Mouse (Mus musculus) mouse embryonic stem cell (cell line): ENCODE measurements around the gene Slco4a1.

Experiments
- in situ Hi-C, 2 experiments: fragments of 300-500 bp; cut with MboI; formaldehyde crosslinking; loops; 1 replicate in 1 of 2; 3 replicates in 1 of 2; pipeline ENCODE4 v1.14.3; 2019 to 2020; ENCODE audit warnings: low sequenced_read_pairs in 2 of 2, low pct_unique_long_range_greater_than_20kb in 1 of 2, mixed read lengths in 1 of 2; ENCODE audit not compliant: unreplicated experiment in 1 of 2

The Slco4a1 gene

DNA sequence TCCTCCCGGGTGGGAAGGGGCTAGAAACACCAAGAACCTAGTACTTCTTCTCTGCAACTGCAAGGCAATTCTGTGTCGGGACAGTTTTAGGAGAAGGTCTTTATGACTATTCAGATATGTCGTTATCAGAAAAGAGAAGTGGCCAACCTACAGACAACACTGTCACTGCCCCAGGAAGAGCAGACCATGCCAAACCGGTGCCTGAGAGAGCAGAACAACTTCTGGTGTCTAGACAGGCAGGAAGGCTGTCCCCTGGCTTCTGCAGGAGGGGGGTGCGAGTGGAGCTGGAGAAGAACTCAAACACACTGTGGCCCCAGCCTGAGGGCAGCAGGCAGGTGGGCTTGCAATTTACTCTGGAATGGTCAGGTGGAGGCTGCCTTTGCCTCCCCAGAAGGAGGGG is 14.0 kb upstream of the Slco4a1 start:
- in situ Hi-C loops = no loop called here

DNA sequence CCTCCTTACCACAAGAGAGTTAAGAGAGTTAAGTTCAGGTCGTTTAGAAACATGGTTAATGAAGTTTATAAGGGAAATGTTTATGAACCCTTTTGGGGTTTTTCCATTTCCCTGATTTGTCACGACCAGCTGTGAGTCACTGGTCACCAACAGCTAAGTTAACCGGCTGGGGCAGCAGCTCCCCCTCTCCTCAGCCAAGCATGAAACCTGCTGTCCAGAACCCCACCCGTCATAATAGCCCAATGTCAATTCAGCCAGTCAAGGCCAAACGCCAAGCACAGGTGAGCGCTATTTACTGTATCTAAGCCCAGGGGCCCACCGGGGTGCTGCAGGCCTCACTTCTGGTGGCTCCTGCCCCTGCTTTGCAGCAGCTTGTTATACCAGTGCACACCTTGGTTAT is 12.2 kb upstream of the Slco4a1 start:
- in situ Hi-C loops = no loop called here

DNA sequence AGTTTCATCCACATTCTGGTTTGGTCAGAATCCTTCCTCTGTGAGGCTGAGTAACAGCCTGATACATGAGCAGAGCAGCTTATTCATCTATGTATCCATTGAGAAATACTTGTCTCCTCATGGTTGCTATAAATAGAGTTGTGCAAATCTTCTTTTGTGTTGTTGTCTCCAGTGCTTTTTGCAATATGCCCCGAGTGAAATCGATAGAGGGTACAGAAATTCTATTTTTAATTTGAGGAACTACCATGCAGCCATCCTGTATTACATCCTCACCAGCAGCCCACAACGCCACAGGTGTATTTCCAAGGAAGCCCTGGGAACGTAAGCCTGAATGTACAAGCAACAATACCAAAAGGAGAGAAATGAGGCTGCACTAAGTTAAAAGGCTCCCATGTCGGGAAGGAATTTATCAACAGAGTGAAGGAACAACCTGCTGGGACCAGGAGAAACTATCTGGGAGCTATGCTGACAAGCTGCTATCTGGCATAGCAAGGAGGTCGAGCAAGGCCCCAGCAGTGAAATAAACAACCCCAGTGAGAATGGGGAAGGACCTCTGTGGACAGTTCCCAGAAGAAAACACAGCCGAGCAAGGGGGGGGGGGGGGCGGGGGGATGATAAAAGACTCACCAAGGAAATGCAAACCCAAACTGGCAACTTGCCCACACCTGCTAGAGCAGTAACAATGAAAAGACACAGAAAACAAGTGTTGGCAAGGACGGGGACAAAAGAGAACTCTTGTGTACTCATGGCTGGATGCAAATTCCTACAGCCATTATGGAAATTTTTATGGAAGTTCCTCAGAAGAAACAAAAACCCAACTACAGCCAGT is 10.9 kb upstream of the Slco4a1 start:
- in situ Hi-C loops = no loop called here

DNA sequence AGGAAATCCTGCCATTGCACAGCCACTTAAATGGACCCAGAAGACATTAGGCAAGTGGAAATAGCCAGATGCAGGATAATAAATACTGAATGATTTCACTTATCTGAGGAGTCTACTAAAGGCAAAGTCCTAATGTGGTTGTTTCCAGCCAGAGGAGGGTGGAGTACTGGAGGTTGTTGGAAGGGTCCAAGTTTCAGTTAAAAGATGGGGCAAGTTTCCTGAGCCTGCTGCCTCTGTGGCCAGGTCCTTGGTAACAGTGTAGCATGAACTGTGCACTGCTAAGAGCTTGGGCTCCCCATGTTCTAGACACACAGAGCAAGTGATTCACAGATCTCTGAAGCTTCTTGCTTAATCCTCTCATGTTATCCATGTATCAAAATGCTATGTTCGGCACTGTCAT is 10.1 kb upstream of the Slco4a1 start:
- in situ Hi-C loops = no loop called here

DNA sequence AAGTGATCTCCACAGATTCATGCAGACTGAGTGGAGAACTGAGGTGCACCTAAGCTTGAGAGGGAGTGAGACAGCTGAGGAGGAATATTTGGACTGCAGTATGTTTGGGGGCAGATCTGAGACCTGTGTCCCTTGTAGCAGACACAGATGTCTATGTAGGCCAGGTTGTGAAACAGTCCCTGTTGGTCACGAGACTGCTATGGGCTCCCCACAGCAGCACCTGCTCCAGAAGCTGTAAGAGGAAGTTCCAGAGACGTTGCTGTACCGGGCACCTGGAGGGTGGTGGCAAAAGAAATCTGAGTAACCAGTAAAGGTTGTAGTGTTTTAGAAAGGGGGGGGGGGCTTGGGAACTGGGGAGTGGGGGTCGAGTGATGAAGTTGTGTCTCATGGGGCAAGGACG is 7.0 kb upstream of the Slco4a1 start:
- in situ Hi-C loops = no loop called here

DNA sequence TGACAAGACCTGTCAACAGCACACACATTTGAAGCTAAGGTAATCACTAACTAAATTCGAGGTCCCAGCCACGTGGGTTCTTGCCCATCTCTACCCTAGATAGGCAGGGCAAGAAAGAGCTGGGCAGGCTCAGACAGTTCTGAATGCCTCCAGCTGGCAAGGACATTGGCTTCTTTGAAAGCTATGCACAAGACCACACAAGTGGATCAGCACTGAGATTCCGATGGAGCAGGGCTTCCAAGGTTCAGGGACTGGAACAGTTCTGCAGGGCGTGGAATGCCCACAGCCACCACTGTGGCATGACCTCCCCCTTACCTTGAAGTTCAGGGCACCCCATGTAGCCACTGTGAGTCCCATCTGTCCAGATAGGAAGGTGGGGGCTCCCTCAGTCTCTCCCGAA is 5.5 kb upstream of the Slco4a1 start:
- in situ Hi-C loops = loop anchor here in 1 of 2 experiments (25.0 kb wide), 1 partner anchor 312 kb away; no protein-coding TSS in a partner anchor

DNA sequence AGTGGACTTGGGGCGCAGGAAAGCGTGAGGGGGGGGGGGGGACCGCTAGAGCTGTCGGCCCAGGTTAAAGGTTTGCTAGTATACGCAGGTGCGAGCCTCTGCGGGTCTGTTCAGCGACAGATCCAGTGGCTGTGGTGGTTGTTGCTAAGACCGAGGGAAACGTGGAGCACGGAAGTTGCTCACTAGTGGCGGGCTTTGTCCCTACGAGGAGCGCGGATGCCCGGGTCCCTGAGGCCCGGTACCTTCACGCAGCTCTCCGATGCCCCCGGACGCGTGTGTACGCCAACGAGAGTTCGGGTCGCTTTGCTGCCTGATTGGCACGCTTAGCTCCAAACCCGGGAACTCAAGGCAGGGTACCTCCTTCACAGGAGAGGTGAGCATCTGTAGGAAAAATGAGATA is 660 bp downstream of the Slco4a1 start:
- in situ Hi-C loops = loop anchor here in 1 of 2 experiments (25.0 kb wide), 1 partner anchor 306 kb away; no protein-coding TSS in a partner anchor

DNA sequence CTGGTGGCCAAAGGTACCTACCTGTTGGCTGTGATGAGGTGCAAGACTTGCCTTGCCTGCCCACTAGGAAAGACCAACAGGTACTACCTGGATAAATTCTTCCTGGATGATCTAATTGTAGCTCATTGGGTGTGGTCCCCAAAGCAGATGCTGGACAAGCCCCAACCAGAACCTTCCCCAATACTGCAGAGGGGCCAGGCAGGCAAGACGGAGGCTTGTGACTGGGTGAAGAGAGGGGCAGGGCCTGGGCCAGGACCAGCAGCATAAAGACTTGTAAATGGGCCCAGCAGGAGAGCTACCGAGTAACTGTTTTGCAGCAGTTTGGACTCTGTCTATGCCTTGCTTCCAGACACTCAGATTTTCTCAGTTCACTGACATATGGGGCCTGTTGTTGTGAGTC is 1.6 kb downstream of the Slco4a1 start:
- in situ Hi-C loops = loop anchor here in 1 of 2 experiments (25.0 kb wide), 1 partner anchor 305 kb away; no protein-coding TSS in a partner anchor

DNA sequence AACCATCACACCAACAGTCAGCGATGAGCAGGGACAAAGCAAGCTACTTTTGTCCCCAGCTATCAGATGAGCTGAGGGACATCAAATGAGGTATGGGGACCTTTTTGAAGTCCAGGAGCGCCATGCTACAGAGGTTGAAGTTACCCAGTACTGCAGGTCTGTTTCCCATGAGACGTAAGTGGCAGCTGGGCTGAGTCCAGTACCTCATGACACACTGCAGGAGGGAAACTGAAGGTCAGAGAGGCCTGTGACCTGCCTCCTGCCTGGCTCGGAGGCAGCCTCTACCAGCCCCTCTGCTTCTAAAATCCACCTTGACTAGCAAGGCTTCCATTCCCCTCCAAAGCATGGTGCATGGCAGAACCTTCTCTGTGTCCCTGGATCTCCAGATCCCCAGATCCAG is 3.4 kb downstream of the Slco4a1 start:
- in situ Hi-C loops = loop anchor here in 1 of 2 experiments (25.0 kb wide), 1 partner anchor 303 kb away; no protein-coding TSS in a partner anchor

DNA sequence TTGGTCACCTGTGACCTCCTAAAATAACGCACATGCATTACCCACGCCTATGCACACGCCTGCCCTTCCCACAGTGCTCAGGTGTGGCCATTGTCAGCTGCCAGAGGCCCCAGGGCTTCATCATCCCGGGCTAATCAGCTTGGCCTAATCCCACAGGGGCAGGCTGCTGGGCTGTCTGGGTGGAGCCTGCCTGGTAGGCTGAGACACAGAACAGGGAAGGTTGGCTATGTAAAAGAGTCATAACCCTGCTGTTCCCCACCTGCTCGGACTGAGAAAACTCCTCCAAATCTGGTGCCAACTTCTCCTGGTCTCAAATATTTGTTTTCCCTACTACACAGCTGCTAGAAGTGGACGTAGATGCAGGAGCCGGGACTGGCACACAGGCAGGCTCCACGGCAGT is 4.8 kb downstream of the Slco4a1 start:
- in situ Hi-C loops = loop anchor here in 1 of 2 experiments (25.0 kb wide), 1 partner anchor 302 kb away; no protein-coding TSS in a partner anchor

DNA sequence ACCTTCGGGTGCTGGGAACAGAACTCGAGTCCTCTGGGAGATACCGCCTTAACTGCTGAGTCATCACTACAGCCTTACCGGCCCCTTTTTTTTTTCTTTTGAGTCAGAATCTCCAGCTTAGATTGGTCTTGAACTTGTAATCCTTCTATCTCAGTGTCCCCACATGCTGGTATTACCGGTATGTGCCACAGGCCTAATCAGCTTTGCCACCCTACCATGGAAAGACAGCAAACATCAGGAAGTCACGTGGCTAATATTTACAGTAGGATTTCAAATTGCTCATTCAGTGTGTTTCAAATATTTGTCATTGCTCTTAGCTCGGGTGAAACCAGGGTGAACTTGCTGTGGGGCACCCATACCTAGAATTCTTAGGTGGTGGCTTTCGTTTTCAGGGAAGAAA is 6.5 kb downstream of the Slco4a1 start:
- in situ Hi-C loops = loop anchor here in 1 of 2 experiments (25.0 kb wide), 1 partner anchor 300 kb away; no protein-coding TSS in a partner anchor

DNA sequence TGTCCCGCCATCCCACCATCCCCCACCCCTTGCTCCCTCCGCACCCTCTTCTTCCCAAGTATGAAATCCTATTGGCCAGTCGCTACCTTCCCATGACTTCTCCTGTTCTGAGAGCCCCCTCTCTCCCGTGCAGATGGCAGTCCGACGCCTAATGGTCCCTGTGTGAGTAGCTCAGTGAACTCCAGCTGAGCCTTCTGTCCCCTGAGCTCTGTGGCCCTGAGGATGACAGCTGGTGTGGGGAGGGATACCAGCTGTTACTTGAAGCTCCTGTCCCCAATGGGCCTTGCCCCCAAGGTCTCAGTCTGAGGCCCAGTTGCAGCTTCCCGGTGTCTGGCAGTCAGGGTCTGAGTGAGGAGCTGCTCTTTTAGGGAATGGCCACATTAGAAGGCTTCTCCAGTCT is 10.5 kb downstream of the Slco4a1 start:
- in situ Hi-C loops = loop anchor here in 1 of 2 experiments (25.0 kb wide), 1 partner anchor 296 kb away; no protein-coding TSS in a partner anchor

DNA sequence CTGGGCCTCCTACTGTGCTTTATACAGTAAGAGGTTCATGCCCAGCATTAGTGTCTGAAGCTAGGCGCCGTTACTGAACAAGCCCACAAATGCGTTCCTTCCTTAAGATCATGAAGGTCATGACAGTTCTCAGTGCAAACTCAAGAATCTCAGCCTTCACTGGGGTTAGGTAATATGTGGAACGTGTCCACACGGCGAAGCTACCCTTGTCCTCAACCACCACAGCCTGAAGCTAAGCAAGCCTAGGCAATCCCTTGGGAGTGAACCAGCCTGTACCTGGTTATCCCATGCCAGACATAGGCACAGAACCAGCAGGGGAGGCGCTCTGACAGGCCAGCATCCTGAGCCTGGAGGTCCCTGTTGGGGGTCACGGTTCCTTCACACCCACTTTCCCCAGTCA is 12.8 kb downstream of the Slco4a1 start:
- in situ Hi-C loops = loop anchor here in 1 of 2 experiments (25.0 kb wide), 1 partner anchor 293 kb away; no protein-coding TSS in a partner anchor

DNA sequence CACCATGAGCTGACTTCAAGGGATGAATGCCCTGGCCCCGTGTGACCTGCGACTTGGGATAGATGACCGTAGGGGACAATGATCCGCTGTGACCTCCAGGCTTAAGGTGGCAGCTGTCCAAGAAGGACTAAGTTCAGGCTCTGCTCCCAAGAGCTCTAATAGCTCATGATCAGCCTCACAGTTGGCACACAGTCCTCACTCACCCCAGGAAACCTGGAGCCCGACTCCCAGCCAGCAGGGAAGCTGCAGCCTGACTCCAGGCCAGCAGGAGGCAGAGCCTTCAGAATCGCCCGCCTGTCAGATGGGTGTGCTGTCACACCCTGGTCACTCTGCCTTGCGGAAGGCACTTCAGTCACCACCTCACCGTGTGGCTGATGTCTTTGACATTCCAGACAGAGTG is 13.7 kb downstream of the Slco4a1 start:
- in situ Hi-C loops = loop anchor here (5.0 to 25.0 kb wide), 2 partner anchors 88 to 293 kb away; no protein-coding TSS in a partner anchor

DNA sequence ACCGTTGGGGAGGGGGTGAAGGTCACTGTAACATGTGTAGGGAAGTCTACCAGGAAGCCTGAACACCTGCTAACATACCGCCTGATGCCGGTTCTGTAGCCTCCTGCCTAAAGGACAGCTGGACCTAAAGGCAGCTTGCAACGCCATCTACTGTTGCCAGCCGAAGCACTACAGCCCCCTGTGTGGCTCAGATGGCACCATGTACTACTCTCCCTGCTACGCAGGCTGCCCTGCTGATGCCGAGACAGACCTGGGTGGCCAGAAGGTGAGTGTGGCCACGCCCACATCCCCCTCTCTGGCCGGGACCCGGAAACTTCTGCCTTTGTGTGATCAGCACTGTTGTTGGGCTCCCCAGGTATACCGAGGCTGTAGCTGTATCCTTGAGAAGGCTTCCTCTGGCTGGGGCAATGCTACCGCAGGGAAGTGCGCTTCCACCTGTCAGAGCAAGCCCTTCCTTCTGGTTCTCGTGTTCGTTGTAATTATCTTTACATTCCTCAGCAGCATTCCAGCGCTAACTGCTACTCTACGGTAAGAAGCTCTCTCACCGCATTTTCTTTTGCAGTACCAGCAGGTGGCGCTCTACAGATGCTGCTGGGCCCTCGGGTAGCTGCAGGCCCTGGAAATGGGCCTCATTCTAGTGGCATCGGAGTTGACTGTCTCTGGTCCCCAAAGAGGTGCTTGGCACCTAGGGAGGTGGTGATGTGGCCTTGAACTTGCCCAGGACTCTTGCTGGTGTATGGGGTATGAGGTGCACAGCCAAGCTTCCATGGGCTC is 16.4 kb downstream of the Slco4a1 start:
- in situ Hi-C loops = loop anchor here (5.0 to 25.0 kb wide), 2 partner anchors 85 to 290 kb away; no protein-coding TSS in a partner anchor

DNA sequence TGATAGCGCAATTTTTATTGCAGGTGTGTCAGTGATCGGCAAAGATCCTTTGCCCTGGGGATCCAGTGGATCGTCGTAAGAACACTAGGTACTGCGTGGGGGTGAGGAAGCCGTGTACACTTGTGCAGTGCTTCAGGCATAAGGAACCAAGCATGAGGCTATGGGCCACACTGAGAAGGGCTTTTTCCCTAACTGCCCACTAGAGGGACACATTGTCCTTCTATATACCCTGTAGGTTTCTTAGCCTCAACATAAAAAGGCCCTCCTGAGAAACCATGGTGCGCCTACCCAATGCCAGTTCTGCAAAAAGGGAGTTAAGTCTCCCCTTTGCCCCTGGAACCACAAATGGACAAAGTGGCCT is 17.0 kb downstream of the Slco4a1 start:
- in situ Hi-C loops = loop anchor here (5.0 to 25.0 kb wide), 2 partner anchors 84 to 289 kb away; no protein-coding TSS in a partner anchor

DNA sequence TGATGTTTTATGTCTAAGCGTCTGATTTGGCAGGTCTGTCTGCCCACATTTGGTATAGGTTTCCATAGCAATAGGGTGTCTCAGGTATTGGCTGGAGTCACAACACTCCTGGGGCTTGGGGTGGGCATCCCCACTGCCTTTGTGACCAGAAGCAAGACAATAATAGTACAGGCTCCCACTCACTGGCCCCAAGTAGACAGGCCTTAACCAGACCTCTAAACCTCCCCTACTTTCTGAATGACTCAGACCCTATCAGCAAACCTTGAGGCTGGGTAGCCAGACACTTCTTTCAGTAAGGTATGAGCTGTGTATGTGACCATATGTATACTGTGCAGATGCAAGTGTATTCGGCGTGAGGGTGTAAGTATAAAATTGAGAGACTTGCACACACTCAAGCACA is 18.8 kb downstream of the Slco4a1 start:
- in situ Hi-C loops = loop anchor here (5.0 to 25.0 kb wide), 2 partner anchors 82 to 287 kb away; no protein-coding TSS in a partner anchor

DNA sequence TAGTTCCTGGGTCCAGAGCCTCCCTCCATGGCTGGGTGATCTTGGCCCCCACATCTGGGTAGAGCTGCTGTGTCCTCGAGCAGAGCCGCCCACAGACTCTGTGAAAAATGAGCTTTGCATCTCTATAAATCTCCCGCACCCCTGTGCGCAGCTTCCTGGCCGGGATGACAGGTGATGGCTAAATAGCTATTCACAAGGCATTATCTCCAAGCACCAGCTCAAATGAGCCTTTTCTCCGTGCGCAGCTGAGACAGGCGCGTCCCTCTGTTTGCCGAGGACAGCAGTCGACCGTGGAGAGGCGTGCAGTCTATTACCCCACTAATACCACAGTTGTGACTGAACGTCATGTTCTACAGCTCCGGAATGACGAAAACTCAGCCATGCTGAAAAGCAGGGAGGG is 26.2 kb downstream of the Slco4a1 start:
- in situ Hi-C loops = loop anchor here in 1 of 2 experiments (10.0 kb wide), 1 partner anchor 73 kb away; no protein-coding TSS in a partner anchor

DNA sequence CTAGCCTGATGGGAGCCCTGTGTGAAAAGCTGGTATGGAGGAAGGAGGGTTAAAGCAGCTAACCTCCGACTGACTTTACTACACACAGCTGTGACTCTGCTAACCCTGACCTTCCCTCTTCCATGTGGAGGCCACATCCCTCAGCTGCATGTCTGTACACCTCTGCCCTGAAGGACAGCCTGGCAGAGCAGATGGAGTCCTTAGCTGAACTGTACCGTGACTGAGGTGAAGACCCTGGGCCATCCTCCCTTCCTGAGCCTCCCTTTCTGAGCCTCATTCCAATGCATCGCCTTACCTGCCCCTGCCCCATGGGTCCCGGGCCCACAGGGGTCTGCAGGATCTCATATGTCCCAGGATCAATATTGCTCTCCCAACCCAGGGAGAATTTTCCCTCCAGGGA is 28.8 kb downstream of the Slco4a1 start:
- in situ Hi-C loops = loop anchor here in 1 of 2 experiments (10.0 kb wide), 1 partner anchor 70 kb away; no protein-coding TSS in a partner anchor
